Mouse (Mus musculus) gastrocnemius, postnatal 4 days (tissue): ENCODE measurements around the gene Xcr1. TPM values are rescaled to one million over a fixed set of nuclear protein-coding genes. Genes with fewer than 3 reads are reported as not detected.

ENCODE experiments used
- DNase-seq, 2 experiments: peaks; one replicate each; pipeline ENCODE4 v3.0.0; 2021 to 2022; ENCODE audit warnings: low spot score in 2 of 2, mixed read lengths in 2 of 2
- total RNA-seq, 2 experiments: library from RNA; stranded (reverse); gene quantifications; 2 replicates each; pipeline ENCODE4 v1.2.3; 2021

Xcr1 gene
- total RNA-seq, 2 experiments from 2014 or later, result not detected

- no peak for DNase-seq
These were observed 46.4 kb downstream of the Xcr1 start for GRCm38 (mm10) chr9:123815444-123815843.

DNA sequence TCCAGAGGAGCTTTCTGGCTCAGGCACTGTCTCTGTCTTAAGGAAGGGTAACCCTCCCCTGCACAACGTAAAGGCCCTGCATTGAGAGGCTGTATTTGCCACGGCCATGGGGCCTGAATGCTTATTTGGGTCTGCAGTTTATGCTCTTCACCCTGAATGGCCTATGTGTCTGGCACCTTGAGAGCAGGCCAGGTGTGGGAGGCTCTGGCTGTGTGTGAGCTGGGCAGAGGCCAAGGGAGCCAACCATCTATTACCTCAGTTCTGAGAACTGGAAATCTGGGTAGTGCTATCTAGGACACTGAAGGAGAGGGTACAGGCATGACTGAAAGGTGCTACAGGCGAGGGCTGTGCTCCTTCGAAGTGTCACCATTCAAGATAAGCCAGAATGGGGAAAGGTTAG, 47.0 kb downstream of the Xcr1 start:
- no peak for DNase-seq

GRCm38 (mm10) chr9:123814326-123814725, 47.5 kb downstream of the Xcr1 start:
- DNase-seq, result no peak

- no peak for DNase-seq
These were observed 50.0 kb downstream of the Xcr1 start for GRCm38 (mm10) chr9:123811831-123812230.

- no peak for DNase-seq
These were observed 53.2 kb downstream of the Xcr1 start for GRCm38 (mm10) chr9:123808583-123808982.

- DNase-seq, result no peak
These were observed 55.6 kb downstream of the Xcr1 start, which contains the start of gene Cxcr6 for GRCm38 (mm10) chr9:123806267-123806666. Cxcr6 (plus strand) TSS chr9:123806475.

- DNase-seq, result no peak
These were observed 56.6 kb downstream of the Xcr1 start for GRCm38 (mm10) chr9:123805241-123805640.

DNA sequence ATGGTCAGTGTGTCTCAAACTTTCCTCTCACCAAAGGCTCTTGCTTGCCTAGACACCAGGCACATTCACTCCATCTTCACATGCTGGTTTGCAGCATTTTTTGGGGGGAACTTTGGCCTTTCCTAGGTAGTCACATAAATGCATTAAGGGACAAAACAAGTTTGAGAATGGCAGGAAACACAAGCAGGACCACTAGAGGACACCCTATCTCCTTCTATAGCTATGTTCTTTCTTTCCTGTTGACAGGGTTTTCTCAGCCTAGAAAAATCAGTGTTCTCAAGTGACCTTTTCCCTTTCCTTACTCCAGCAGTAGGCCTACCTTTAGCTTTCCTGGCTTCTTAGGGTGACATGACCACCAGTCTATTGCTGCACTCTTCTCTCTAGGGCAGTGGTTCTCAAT, 58.9 kb downstream of the Xcr1 start:
- DNase-seq, result no peak

DNA sequence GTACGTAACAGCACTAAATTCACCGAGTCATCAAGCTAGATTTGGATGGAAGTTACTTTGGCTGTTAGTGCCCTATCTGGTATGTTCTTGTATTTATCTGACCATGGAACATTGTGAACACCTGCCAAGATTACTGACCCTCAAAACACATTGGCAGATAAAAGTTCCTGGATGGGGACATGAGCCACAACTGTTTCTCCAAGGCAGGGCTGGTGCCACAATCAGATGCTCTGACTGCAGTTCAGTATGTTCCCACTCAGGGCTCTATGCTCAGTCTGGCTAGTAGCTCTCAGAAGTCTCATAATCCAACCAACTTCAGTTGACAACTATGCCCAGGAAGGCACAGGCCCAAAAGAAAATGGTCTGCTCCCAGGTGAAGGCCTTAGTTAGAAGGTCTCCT, 59.4 kb downstream of the Xcr1 start:
- no peak for DNase-seq

Other genes with a start within 250 kb of the Xcr1 start
- not detected for gene Slc6a20b, start 229.5 kb downstream of the Xcr1 start, total RNA-seq
- gene Ccr9, start 183.6 kb downstream of the Xcr1 start, total RNA-seq, result under 1 TPM in 1 of 2 experiments, not detected in 1; 0.20 TPM
- gene Slc6a20a, start 183.1 kb downstream of the Xcr1 start, total RNA-seq, result not detected
- gene Lztfl1, start 144.3 kb downstream of the Xcr1 start, total RNA-seq, result 10 to 100 TPM; 35.3 to 41.7 TPM
- not detected for gene Cxcr6, start 55.6 kb downstream of the Xcr1 start, total RNA-seq
- gene Fyco1, start 10.1 kb downstream of the Xcr1 start, total RNA-seq, result 100 to 1,000 TPM; 130 to 141 TPM
- gene Ccr1, start 106.7 kb upstream of the Xcr1 start, total RNA-seq, result 1 to 10 TPM; 3.7 to 4.2 TPM
- gene Ccr1l1, start 116.4 kb upstream of the Xcr1 start, total RNA-seq, result not detected
- gene Ccr3, start 159.9 kb upstream of the Xcr1 start, total RNA-seq, result not detected
- gene Ccr2, start 239.9 kb upstream of the Xcr1 start, total RNA-seq, result 1 to 10 TPM in 1 of 2 experiments, under 1 TPM in 1; 0.98 to 1.2 TPM